Mouse (Mus musculus): ENCODE measurements at regions not wholly inside any gene's neighbourhood (a gene's known extent, or its start where the extent isn't known, plus 50 kb on each side); places are given as distances from the start of the nearest gene placed in this dataset.

DNA sequence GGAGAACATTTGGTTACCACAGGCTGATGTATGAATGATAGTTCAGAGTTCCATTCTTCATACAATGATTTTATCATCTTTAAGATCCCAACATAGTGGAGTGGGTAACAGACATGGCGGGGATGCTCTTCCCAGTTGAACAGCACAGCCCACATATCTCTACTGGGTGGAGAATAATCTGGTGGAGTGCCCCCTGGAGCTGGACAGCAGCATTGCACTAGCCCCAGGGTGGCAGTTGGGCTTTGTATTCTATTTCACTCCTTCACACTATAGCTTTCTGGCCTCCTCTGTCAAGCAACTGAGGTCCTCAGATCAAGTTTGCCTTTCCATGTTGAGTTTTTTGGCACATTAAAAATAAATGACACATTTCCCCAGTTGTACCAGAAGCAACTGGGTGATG is 569.4 kb upstream of the Mki67 start:
- intact Hi-C loops (cut with DNase I), result no loop called here
- DNase-seq (ENCODE audit: low spot score), result no peak

- no peak for DNase-seq (ENCODE audit: low spot score)
- intact Hi-C loops (cut with DNase I), result loop anchor here (10.0 kb wide), 2 partner anchors 229 to 459 kb away; no protein-coding TSS in a partner anchor
These were observed 577.5 kb upstream of the Mki67 start for GRCm38 (mm10) chr7:136293536-136294145.

- intact Hi-C loops (cut with DNase I), result loop anchor here (10.0 kb wide), 2 partner anchors 230 to 460 kb away; no protein-coding TSS in a partner anchor
- no peak for DNase-seq (ENCODE audit: low spot score)
These were observed 578.3 kb upstream of the Mki67 start for GRCm38 (mm10) chr7:136294445-136294844.

GRCm38 (mm10) chr7:136297901-136298513 is 581.8 kb upstream of the Mki67 start:
- DNase-seq (ENCODE audit: low spot score), result no peak
- intact Hi-C loops (cut with DNase I), result loop anchor here (10.0 kb wide), 2 partner anchors 233 to 463 kb away; no protein-coding TSS in a partner anchor

GRCm38 (mm10) chr7:136306137-136306536 is 588.3 kb upstream of the Mgmt start:
- intact Hi-C loops (cut with DNase I), result no loop called here
- no peak for DNase-seq (ENCODE audit: low spot score)

GRCm38 (mm10) chr7:136308765-136309164 is 585.6 kb upstream of the Mgmt start:
- no peak for DNase-seq (ENCODE audit: low spot score)
- intact Hi-C loops (cut with DNase I), result no loop called here

- intact Hi-C loops (cut with DNase I), result no loop called here
- DNase-seq (ENCODE audit: low spot score), result peak; percentile 27
These were observed 567.1 kb upstream of the Mgmt start for GRCm38 (mm10) chr7:136327281-136327680.

DNA sequence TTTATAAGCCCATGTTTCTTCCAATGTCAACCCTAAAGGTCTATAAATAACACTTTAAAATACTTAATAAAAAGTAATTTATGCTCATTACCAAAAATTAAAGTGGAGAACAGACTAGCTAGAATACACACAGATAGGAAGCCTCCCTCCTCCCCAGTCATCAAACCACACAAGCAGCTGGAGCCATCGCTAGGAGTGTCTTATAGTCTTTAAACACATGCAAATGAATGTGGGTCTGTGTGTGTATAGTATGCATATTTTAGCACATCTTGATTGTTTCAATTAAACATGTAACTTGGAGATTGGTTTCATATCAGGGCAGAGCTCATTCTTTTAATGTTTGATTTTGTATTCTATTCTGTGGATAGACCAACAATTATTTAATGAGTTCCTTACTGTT is 564.0 kb upstream of the Mgmt start:
- intact Hi-C loops (cut with DNase I), result no loop called here

GRCm38 (mm10) chr7:136332805-136333204 is 561.6 kb upstream of the Mgmt start:
- DNase-seq (ENCODE audit: low spot score), result no peak
- intact Hi-C loops (cut with DNase I), result no loop called here

More for the DNA sequence above, 564.0 kb upstream of the Mgmt start:
- no peak for DNase-seq (ENCODE audit: low spot score)

GRCm38 (mm10) chr7:136341599-136342210 is 552.7 kb upstream of the Mgmt start:
- intact Hi-C loops (cut with DNase I), result no loop called here
- DNase-seq (ENCODE audit: low spot score), result no peak

DNA sequence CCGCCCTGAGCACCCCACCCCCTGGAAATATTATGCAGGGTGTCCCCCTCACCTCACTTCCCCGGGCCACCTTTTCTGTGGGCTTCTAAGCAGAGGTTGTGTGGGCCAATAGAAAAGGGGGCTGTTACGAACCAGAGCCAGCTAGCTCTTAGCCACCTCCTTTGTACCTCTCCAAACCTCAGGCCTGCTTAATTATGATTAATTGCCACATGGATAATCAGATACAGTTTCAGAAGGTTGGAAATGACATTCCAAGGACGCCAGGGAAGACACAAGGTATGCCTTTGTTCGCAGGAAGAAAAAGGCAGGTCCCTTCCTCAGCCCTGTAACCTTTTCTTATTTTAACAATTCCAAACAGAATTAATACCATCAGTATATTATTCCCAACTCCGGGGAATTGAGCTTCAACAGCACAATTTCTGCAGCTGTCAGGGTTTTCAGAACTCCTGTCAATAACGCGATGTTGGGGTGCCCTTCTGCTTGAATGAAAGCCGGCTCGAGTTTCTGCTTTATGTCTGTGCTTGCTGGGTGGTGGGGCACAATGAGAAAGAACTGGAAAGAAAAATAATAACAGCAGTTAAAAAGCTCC is 552.1 kb upstream of the Mgmt start:
- no peak for DNase-seq (ENCODE audit: low spot score)
- intact Hi-C loops (cut with DNase I), result no loop called here

DNA sequence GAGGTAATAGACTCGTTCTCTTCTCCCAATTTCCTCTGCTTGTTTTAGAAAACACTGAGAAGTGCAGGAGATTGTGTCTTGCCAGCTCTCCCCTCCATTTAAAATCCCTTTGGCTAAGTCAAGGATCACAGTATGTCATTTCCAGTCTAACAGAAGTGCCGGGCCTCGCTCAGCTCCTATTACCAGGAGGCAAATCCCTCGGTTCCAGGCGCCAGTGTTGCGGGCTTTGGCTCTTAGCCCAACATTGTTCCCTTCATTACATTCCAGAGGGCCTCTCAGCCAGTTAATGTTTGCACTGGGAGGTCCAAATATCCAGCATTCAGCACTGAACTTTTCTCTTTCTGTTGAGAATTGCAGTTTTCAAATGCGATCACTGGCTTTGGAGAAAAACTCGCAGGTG is 551.6 kb upstream of the Mgmt start:
- DNase-seq (ENCODE audit: low spot score), result peak; percentile 6
- intact Hi-C loops (cut with DNase I), result no loop called here

DNA sequence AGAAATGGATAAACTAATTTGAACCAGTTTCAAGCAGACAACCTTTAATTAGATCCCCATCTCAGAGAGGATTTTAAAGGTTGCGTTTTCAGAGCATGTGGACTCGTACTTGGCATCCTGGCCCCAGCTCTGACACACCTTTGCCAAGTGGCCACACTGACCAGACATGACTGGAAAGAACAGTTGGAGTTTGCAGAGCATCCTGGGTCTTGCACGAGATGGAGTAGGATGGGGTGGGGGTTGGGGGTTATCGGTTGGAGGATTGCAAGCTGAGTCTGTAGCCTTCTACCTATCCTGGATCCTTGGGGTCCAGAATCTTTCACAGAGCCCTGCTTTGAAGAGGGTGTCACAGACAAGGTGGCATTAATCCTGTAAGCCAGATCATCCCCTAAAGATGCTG is 550.9 kb upstream of the Mgmt start:
- intact Hi-C loops (cut with DNase I), result no loop called here
- DNase-seq (ENCODE audit: low spot score), result no peak

DNA sequence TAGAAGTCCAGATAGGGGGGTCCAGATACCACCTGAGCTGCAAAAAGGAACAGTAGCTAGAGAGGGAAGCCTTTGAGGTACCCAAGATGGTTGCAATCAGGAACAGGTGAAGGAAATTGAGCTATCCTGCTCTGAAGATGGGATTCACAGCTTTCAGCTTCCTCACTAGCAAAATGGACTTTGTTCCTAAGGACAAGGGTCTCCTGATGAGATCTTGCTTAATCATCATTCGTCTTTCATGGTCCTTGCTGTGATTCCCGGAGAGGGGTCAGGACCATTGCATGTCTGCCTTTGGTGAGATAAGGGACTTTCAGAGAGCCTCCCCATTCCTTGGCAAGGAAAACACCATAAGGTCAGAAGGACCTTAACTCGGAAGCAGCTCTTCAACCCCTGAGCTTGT is 549.4 kb upstream of the Mgmt start:
- DNase-seq (ENCODE audit: low spot score), result no peak
- intact Hi-C loops (cut with DNase I), result no loop called here

- intact Hi-C loops (cut with DNase I), result no loop called here
- no peak for DNase-seq (ENCODE audit: low spot score)
These were observed 547.9 kb upstream of the Mgmt start for GRCm38 (mm10) chr7:136346531-136346930.

DNA sequence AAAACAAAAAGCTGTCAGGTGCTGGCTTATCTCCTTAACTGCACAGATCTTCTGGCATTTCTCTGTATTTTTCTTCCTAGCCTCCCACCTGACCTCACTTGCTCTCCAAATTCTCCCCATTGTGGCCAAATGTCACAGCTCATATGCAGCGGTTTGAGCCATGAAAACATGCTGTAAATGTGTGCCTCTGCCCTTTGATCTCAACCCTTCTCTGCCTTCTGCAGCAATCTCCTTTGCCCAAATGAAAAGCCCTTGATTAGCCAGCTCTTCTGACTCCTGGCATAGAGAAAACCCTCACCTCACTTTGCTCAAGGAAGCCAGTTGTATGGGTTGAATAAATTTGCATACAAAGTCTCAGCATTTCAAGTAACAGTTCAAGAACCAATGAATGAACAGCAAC is 546.1 kb upstream of the Mgmt start:
- intact Hi-C loops (cut with DNase I), result no loop called here
- DNase-seq (ENCODE audit: low spot score), result no peak

GRCm38 (mm10) chr7:136349651-136350050 is 544.8 kb upstream of the Mgmt start:
- intact Hi-C loops (cut with DNase I), result no loop called here
- DNase-seq (ENCODE audit: low spot score), result no peak

DNA sequence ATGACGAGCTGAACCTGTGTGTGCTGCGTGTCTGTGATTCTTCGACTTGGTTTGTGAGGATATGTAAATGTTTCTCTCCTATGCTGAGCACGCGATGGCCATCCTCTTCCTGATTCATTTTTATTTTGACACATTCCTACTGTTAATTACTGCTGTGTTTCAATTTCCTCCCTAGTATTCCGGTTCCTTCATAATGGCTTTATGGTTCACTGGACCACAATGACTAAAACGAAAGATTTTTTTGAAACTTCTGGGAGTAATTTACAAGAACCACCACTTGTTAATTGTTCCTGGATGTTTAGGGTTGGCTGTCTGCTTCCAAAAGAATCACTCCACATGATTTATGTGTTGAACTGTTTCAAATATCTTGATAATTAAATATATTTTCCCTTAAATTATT is 537.4 kb upstream of the Mgmt start:
- intact Hi-C loops (cut with DNase I), result no loop called here
- no peak for DNase-seq (ENCODE audit: low spot score)

DNA sequence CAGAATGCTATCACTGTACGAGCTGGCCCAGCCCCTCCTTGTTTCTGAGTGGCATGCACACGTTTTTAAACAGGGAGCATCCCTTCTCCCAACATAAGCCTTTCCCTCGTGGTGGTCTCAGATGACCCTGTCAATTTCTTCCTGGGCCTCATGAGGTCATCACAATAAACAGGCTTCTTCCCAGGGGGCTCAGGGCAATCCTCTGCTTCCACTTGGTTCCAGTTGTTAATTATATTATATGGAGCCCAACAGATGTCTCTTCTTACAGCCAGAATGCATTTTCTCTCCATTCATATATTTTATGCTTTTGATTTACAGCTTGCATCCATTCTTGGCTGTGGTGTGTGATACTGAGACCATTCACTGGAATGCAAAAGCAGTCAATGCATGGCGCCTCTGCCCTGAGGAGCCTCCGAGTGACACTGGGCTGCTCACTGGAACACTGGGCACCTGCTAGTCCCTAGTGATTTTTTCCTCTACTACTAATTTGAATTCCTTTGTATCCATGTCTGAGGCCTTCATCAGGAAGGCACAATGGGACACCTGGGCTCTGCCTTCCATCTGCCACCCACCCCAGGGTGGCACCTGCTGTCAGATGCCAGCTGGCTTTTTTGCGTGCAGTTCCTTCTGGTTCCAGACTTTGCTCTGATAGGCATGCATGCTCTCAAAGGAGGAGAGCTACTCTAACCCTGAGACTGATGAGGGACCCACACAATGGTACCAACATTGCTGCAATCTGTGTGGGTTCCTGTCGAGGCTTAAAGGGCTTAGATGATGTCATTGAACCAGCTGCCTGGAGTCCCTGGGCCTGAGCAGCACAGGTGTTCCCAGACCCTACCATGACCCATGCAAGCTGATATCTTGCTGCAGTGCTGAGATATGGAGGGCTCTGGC is 528.8 kb upstream of the Mgmt start:
- DNase-seq (ENCODE audit: low spot score), result no peak
- intact Hi-C loops (cut with DNase I), result no loop called here

- intact Hi-C loops (cut with DNase I), result no loop called here
- DNase-seq (ENCODE audit: low spot score), result no peak
These were observed 517.2 kb upstream of the Mgmt start for GRCm38 (mm10) chr7:136377259-136377658.
